Mouse (Mus musculus) inflammation-experienced regulatory T-cells, adult 6 months (primary cell): ENCODE data around the gene Ppm1e. TPM values are rescaled to one million over a fixed set of nuclear protein-coding genes. Genes with fewer than 3 reads are reported as not detected.

Experiments used
- ATAC-seq: one replicate; pipeline ENCODE4 v1.8.0; 2017
- polyA plus RNA-seq, 3 experiments: library from polyadenylated mRNA; unstranded; fragments of 100-300 nt; shearing (Covaris generic); gene quantifications; one replicate each; pipeline ENCODE4 v1.2.1; 2017

Gene Ppm1e
- polyA plus RNA-seq, 3 experiments from 2014 or later = 0.55 to 1.2 (median 0.78) TPM

GRCm38 (mm10) chr11:87247494-87247866 lies 111.3 kb downstream of the Ppm1e start:
- ATAC-seq = no peak

DNA sequence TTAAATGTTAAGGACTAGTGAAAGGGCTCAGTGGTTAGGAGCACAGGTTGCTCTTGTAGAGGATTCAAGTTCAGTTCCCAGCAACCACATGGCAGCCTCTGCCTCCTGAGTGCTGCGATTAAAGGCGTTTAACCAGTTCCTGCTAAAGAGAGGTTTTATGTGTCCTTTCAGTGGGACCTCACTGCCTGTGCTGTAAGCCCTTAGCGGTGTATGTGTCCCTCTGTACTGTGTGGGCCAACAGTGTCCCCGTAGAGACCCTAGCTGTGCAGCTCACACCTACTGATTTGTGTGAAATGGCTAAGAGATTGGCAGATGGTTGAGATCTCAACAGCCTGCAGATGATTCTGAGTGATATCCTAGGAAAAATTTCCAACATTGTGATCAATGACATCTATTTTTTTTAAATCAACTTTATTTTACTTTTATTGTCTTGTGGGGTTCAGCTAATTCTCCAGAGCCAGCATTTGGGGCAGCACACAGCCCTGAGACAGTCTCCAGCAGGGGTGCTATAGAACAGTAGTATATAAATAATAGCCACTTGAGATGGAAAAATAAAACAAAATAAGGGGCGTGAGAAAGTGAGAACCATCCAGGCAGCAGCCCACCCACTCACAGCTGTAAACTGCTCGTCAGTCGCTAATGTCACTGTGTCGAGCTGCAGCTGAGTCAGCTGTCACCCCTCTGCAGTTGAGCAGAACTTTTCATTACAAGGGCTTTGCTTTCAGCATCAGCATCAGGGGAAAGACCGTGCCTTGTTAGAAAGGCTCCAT lies 111.9 kb downstream of the Ppm1e start:
- no peak for ATAC-seq

DNA sequence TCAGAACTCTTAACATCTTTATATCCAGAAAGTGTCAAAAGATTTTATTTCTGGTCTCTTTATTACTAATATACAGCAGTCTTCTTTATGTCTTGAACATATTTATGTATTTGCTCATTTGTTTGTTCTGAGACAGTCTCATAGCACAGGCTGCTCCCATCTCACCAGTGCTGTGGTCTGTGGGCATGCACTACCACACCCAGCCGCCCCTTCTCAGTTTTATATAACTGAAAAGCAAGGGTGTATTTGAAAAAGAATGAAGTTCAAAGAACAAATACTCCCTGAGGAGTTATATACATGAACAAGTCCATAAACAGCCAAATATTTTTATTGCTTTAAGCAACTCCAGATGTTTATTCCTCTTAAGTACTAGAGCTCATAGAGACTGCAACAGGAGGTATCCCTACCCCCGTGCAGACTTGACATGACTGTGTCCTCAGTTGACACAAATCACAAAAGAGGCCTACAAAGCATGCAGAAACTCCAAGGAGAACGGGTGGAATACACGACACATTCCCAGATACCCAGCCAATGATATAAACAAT lies 112.6 kb downstream of the Ppm1e start:
- no peak for ATAC-seq

DNA sequence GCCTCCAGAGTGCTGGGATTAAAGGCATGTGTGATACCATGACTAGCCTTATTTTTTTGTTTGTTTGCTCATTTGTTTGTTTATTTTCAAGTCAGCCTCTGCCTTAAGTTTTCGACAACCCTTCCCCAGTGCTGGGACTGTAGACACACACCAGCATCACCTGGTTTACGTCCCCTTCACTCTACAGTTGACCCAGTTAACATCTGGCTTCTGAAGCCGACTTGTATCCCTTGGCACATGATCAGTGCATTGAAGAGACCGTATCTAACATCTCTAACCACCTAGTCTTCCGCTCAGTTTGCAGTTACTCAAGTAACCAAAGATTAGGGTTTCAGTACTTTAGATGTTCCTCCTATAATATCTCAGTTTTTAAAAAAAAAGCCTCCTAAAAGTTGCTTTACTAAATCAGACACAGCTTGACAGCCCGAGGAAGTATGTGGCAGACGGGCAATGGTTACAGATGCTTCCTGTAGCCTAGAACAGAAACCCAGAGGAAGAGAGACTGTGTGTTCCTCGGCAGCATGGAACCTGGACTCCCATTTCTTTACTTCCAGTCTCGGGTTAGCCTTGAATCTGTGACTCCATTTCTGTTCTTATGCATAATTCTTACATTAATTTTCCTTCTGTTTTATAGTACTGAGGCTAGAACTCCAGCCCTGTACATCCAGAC lies 113.5 kb downstream of the Ppm1e start:
- no peak for ATAC-seq

GRCm38 (mm10) chr11:87241256-87241655 lies 117.6 kb downstream of the Ppm1e start:
- ATAC-seq = no peak

GRCm38 (mm10) chr11:87240833-87241215 lies 118.0 kb downstream of the Ppm1e start:
- ATAC-seq = no peak

- ATAC-seq = no peak
Measured at GRCm38 (mm10) chr11:87240141-87240832, 118.5 kb downstream of the Ppm1e start.

GRCm38 (mm10) chr11:87238891-87239530 lies 119.8 kb downstream of the Ppm1e start:
- no peak for ATAC-seq

GRCm38 (mm10) chr11:87235486-87235872 lies 123.3 kb downstream of the Ppm1e start:
- no peak for ATAC-seq

DNA sequence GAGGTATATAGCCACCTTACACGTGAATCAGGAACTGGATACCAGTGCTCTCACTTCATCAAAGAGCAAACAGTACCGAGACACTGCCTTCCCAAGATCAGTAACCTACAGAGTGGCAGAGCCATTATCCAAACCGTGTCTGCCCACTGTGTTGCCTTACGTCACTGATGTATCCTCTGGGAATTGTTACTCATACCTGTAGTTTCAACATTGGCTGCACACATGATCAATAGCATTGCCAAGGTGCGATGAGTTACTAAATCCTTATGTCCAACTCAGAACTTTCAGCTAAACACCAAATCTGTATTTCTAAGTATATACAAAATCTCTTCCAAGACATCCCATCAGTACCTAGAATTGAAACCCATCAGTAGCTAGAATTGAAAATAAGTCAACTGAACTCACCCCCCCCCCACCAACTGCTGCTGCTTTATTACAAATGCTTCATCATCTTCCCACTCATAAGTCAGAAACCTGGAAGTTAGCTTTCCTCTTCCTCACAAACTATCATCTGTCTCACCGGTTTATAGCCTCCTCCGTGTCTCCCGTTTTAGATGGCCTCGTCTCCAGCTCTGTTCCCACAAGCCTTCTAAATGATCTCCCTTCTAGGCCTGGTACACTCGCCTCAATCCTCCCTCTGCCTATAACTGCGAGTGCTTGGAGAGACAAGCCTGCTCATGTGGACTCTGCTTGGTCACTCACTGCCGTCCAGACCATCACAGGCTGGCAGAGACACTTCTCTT lies 123.9 kb downstream of the Ppm1e start:
- ATAC-seq = no peak

DNA sequence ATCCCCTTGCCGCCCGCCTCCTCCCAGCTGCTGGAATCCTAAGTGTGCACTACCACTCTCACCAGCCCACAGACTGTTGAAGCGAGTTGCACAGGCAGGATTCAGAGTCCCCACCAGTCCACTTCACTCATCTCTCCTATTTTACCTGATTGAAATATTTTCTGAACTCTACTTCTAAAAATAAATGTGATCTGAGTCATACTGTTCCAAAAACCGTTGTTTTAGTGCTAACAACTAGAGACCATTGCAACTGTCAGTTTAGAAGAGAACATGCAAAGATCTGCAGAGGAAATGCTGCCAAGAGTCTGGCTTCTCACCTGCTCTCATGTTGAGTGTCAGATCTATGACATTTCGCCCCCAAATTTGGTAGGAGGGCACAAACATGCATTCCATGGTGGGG lies 125.4 kb downstream of the Ppm1e start:
- no peak for ATAC-seq

- ATAC-seq = no peak
Measured at GRCm38 (mm10) chr11:87227056-87227455, 131.8 kb downstream of the Ppm1e start.

DNA sequence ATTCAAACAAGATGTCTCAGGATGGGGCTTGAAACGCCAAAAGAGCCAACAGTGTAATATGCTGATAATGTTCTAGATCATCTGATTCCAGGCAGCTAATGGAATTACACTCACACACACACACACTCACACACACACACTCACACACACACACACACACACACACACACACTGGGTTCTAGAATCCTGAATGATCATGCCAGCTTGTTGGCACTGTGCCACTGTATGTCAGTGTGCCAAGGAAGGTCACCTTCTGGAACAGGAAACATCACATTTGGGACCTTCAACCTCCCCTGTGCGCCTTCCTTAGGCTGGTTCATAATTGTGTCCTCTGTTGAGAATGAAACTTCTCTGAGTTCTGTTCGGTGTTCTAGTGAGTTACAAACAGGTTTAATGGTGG lies 136.1 kb downstream of the Ppm1e start:
- no peak for ATAC-seq

GRCm38 (mm10) chr11:87212313-87212712 lies 146.5 kb downstream of the Ppm1e start:
- no peak for ATAC-seq

Other genes starting within 250 kb of the Ppm1e start
- 10 to 100 TPM; 11.2 to 33.8 (median 18.3) TPM for gene Ska2, start 249.8 kb downstream of the Ppm1e start, polyA plus RNA-seq
- 1 to 10 TPM; 5.0 to 9.7 (median 7.6) TPM for gene Trim37, start 231.9 kb downstream of the Ppm1e start, polyA plus RNA-seq
- 1 to 10 TPM; 1.6 to 5.3 (median 2.1) TPM for gene Rad51c, start 45.9 kb upstream of the Ppm1e start, polyA plus RNA-seq
- under 1 TPM in 2 of 3 experiments, not detected in 1; 0.34 to 0.60 TPM for gene Tex14, start 46.0 kb upstream of the Ppm1e start, polyA plus RNA-seq
- not detected for gene Gm11492, start 207.6 kb upstream of the Ppm1e start, polyA plus RNA-seq
- gene Sept4, start 209.9 kb upstream of the Ppm1e start, polyA plus RNA-seq = 1 to 10 TPM in 2 of 3 experiments, under 1 TPM in 1; 0.28 to 1.9 (median 1.8) TPM
- 10 to 100 TPM in 2 of 3 experiments, 1 to 10 TPM in 1; 8.4 to 10.3 (median 10.3) TPM for gene Mtmr4, start 233.1 kb upstream of the Ppm1e start, polyA plus RNA-seq